Mouse (Mus musculus): ENCODE data around the gene Cfap221.

Gene Cfap221

DNA sequence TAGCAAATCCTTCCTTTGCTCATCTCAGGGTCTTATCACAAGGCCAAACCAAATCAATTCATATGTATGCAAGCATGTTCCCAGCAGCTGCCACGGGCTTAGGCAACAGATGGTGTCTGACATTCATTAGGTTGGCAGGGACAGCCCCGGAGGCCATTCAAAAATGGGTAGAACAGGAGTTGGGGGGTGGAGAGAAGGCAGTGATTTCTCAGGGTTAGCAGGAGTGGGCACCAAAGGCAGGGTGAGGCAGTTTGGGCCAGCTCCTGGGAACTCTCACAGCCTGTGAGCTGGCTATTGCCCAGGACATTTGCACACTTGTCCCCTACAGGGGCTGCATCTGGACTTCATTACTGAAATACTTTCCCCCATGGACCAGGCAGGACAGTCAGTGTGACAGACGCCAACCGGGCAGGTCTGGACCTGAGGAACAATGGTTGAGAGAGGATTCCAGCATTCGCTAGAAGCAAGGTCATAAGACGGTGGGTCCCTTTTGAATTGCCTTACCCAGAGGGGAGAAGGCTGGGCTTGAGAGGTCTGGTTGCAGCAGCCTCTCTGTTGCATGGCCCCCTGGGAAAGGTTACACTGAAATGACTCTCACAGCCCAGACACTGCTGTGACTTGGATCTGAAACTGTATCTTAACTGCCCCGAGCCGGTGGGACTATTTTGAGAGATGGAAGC lies 94.3 kb downstream of the Cfap221 start:
- no peak for DNase-seq (ENCODE audit: low read depth, low spot score)

DNA sequence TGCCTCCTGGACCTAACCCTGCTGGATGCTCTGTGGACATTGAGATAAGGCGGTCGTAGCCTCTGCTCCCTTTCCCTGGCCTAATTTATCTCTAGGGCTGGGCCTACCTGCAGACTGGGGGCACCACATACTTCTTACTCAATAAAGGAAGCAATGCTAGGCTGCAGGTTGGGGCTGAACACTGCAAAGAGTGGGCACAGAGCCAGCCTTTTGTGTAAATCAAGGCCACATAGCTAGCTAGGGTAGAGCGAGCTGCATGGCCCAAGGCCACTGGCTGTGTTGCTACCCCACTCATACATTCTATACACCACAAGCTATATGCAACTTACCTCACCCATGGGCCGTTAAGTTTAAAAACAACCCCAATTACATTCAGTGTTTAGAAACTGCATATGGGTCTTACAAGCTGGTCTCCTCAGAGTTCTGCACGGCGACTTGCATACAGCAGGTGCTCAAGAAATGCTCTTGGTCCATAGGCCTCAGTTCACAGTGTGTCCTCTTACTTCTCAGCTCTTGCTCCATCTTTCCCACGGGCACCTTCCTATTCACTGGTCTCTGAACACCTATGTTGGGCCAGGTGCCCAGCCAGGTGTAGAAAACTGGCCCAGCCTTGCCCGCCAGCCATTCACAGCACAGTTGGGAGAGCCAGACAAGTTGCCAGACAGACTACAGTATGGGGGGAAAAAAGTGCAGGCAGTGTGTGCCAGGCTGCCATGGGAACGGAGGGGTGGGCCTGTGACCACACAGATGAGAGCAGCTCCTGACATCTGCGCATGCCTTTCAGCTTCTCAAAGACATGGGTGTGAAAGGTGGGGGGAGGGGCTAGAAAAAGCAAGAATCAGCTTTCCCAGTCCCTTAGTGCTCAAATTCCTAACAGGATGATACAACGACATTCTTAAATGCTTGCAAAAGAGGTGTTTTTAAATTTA lies 97.6 kb downstream of the Cfap221 start:
- DNase-seq (ENCODE audit: low read depth, low spot score) = no peak

DNA sequence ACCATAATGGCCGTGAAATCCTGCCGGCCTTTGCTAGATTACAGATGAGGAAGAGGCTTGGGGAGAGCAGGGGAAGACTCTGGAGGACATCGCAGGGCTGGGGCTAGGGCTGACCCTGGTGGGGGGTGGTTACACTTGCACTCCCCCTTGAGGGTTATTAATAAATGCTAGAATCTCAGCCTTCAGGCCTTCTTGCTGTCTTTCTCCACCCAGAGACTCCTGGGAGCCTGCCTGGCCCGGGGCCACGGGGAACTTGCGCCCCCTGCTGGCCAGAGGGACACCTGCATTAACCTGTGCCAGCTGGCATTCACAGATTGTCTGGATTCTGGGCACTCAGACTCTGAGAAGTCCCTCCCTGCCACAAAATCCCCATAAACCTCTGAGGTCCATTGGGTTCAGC lies 102.1 kb downstream of the Cfap221 start:
- DNase-seq (ENCODE audit: low read depth, low spot score) = peak; percentile 84

DNA sequence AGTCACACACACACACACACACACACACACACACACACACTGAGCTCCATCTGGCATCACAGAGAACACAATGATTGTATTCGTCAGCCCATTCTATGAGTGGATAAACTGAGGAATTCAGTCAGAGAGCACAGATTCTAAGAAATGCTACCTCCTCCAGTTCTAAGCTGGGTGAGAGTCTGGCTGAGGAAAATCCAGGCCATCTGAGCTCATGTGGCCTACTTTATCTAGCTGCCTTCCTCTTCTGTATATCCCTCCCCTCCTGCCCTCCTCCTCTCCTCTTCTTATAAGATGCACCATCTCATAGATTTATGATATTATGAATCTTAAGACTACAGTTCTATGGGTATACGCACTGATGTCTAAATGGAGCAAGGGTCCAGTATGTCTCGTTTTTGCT lies 103.4 kb downstream of the Cfap221 start:
- no peak for DNase-seq (ENCODE audit: low read depth, low spot score)

DNA sequence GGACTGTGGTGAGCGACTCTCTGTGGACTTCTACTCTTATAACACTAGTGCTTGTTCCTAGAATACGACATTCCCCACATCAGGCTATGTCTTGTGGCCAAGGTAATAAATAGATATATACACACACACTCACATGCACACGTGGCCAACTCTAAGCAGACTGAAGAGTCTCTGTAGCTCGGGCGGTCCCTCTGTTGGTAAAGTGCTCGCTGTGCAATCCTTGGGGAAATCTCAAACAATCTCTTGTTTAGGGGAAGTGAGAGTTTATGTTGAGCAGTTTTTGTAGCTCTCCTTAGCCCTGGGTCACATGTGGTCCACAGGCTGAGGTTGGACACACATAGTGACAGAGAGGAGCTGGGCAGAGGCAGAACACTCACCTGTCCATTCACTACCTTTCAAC lies 104.1 kb downstream of the Cfap221 start:
- no peak for DNase-seq (ENCODE audit: low read depth, low spot score)

DNA sequence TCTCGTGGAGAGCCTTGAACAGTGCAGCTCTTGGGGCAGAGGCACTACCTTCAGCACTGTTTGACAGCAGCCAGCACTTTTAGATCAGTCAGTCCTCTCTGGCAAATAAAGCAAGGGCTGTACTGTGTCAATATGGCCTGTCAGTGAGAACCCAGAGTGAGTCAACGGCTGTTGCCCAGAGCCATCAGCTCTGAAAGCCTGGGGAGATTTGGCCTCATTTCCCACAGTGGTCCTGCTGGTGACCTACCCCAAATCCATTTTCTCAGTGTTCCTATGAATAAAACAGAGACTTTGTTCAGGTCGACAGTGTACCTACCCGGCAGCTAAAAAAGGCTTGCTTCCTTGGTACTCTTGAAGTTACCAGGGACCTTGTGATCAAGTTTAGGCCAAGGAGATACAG lies 105.2 kb downstream of the Cfap221 start:
- no peak for DNase-seq (ENCODE audit: low read depth, low spot score)

DNA sequence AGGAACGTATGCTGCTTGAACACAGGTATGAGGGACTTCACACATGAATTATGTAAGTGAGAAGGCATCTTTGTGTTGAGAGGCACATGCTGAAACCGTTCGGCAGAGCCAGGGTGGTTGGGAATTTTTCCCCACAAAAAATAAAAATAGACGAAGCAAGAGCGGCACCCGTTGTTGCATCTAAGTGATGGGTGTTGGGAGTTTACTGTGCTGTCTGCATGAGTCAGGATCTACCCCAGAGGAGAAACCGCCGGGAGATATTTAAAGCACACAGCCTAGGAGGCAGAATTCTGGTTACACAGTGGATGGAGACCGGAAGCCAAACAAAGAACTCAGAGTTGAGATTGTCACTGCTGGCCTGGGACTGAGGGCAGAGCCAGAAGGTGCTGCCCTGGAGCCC lies 105.9 kb downstream of the Cfap221 start:
- DNase-seq (ENCODE audit: low read depth, low spot score) = no peak

DNA sequence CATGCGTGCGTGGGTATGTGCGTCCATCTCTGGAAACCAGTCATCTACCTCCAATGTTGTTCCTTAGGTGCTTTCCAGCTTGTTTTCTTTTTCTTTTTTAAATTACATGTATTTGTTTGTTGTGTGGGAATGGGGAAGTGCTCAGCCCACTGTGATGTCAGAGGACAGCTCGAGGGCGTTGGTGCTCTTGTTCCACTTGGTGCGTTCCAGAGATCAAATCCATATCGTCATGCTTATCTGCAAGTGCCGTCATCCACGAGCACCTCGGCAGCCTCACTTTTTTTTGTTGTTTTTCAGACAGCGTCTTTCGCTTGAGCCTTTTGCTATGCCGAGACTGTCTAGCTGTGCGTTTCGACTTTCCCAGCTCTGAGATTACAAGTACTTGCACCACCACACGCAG lies 107.7 kb downstream of the Cfap221 start:
- DNase-seq (ENCODE audit: low read depth, low spot score) = no peak

DNA sequence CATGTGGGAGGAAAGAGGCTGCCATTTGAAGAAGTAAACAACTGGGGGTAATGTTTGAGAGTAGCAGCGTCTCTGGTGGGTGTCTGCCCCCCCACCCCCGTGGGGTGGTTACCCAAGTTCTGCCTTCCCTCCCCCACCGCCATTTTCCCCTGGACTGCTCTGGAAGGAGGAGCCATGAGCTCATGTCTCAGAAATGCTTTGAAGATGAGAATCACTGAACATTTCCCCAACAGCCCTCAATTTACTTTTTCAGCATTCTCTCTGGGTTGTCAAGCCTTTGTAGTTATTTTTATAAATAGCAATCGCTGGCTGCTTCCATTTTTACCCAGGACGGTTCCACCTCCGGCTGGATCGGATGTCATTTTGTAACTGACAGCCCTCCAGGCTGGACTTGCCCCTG lies 110.7 kb downstream of the Cfap221 start:
- DNase-seq (ENCODE audit: low read depth, low spot score) = no peak

DNA sequence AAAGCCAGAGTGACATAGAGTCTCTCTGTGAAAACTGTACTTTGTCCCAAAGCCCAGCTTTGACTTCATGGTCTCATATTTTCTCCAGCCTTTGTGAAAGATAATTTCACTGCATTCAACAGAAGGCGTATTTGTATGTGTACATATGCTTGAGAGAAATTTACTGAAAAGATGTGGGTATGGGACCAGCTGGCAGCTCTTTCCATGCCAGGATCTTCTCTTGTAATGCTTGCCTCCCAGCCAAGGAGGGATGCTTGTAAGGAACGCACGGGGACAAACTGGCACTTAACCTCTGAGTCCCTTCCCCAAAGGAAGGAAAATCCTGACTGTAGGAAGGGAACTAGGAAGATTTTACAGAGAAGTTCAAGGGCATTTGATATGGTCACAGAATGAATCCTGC lies 112.8 kb downstream of the Cfap221 start:
- no peak for DNase-seq (ENCODE audit: low read depth, low spot score)

DNA sequence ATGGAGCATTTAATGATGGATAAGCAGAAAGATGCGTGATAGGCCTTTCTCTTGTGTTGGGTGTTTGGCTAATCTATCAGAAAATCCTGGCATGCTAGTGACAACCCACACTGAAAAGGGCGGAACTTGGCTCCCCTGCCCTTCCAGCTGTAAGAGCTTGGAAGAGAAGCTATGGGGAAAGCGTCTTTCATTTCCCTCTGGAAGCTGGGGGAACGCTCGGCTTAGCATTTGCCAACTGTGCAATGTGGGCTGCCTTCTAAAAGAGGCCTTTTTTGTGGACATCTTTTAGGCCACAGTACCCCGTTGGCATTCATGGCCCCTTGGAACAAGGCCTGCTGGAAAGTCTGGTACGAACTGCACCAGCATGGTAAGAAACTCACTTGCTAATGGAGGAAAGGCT lies 118.1 kb downstream of the Cfap221 start:
- no peak for DNase-seq (ENCODE audit: low read depth, low spot score)

DNA sequence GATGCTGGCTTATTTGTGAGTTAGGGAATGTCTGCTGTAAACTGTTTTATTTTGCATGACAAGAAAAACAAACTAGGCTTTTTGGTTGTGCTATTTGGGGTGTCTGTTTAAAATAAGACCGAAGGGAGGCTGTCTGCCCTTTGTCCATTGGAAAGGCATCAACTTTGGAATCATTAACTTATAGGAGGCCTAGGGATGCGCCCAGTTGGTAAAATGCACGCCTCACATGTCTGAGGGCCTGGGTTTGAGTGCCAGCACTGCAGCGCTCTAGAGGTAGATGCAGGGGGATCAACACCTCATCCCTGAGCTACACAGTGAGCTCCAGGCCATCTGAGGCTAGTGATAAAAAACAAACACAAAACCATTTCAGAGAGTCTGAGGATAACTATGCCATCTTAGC lies 119.6 kb downstream of the Cfap221 start:
- DNase-seq (ENCODE audit: low read depth, low spot score) = no peak
